24 mouse cellular contexts compared by ENCODE assay signal in genomic region chr10:123112056-123112786, GRCm38 (mm10). TPM values are rescaled to one million over a fixed set of nuclear protein-coding genes. Genes with fewer than 3 reads are reported as not detected.
DNase-seq lines count a peak whose midpoint lies in the region; ATAC-seq and TF ChIP-seq lines count a peak whose summit lies in the region.
"Had no signal": no experiment of that assay in that cellular context is flagged by ENCODE, and none has a peak within 500 bp of the region (broad histone marks: within the 10 kb centered on the region; RNA-seq: fewer than 3 reads in every experiment).

No protein-coding gene starts in this region.

- WGBS in liver, adult 2 months, result 62% methylated on average over 11 of the region's 11 CpGs
- 88% methylated on average over 11 of the region's 11 CpGs for WGBS in liver, embryonic 11.5 days
- 78% methylated on average over 11 of the region's 11 CpGs for WGBS in liver, postnatal 0 days (ENCODE audit: insufficient replicate concordance)
- WGBS in liver, embryonic 12.5 days (ENCODE audit: insufficient replicate concordance), result 85% methylated on average over 11 of the region's 11 CpGs

- no peak for ATAC-seq in liver, embryonic 11.5 days (replicated peaks; ENCODE audit: low FRiP score)
- peak; percentile 86 for ATAC-seq in liver, postnatal 0 days
- no peak for ATAC-seq in liver, embryonic 12.5 days
- ATAC-seq: activated CD4-positive, CD25-positive, alpha-beta regulatory T cell, adult 4 months; CD4-positive, CD25-positive, alpha-beta regulatory T cell, adult 4 months; forebrain, embryonic 13.5 days; forebrain, embryonic 15.5 days; Patski had no signal

- H3K27me3 ChIP-seq in liver, adult 2 months (ENCODE audit: control insufficient read depth, insufficient read depth, low read length), result no peaks in the 10 kb centered on the region
- H3K27me3 ChIP-seq in liver, embryonic 11.5 days (replicated peaks; ENCODE audit: control insufficient read depth, insufficient read depth, low read length), result no peaks in the 10 kb centered on the region
- H3K27me3 ChIP-seq in liver, postnatal 0 days (ENCODE audit: insufficient read depth, low read length), result no peaks in the 10 kb centered on the region
- no peaks in the 10 kb centered on the region for H3K27me3 ChIP-seq in liver, embryonic 12.5 days (replicated peaks)
- H3K27me3 ChIP-seq: CH12.LX; embryonic facial prominence, embryonic 12.5 days; forebrain, embryonic 13.5 days; forebrain, embryonic 15.5 days; Patski had no signal

- no peak for TF ChIP-seq POLR2A in liver, adult 2 months (IDR thresholded peaks at IDR 0.05; ENCODE audit: extremely low read depth, insufficient read depth, low read length)

- H3K4me1 ChIP-seq in liver, adult 2 months (ENCODE audit: control insufficient read depth, insufficient read depth, low read length), result peaks cover 3% of the 10 kb centered on the region; the same call in 1 of the 2 replicates
- H3K4me1 ChIP-seq in liver, embryonic 11.5 days (replicated peaks; ENCODE audit: control insufficient read depth, insufficient read depth, low read length), result no peaks in the 10 kb centered on the region
- 0 out of 2 replicates have a peak, but pooled peaks cover 3% of the 10 kb centered on the region for H3K4me1 ChIP-seq in liver, postnatal 0 days (ENCODE audit: insufficient read depth)
- no peaks in the 10 kb centered on the region for H3K4me1 ChIP-seq in liver, embryonic 12.5 days
- H3K4me1 ChIP-seq: embryonic facial prominence, embryonic 10.5 days; embryonic facial prominence, embryonic 12.5 days; forebrain, embryonic 15.5 days had no signal

- no peak for TF ChIP-seq CTCF in liver, adult 2 months (IDR thresholded peaks at IDR 0.05; ENCODE audit: low read depth, low read length)
- TF ChIP-seq CTCF in liver, postnatal 0 days (IDR thresholded peaks at IDR 0.05; ENCODE audit: low read depth), result no peak

- intact Hi-C loops in heart, postnatal 10 days (cut with DNase I), result no loop called here

- H3K79me2 ChIP-seq in liver, adult 2 months (ENCODE audit: control insufficient read depth, insufficient read depth, low read length), result no peaks in the 10 kb centered on the region; the same call in 1 of the 2 replicates

- H3K9me3 ChIP-seq in liver, embryonic 11.5 days (ENCODE audit: control insufficient read depth, low read length), result no peaks in the 10 kb centered on the region
- no peaks in the 10 kb centered on the region for H3K9me3 ChIP-seq in liver, postnatal 0 days (ENCODE audit: low read length)
- H3K9me3 ChIP-seq in liver, embryonic 12.5 days (replicated peaks), result no peaks in the 10 kb centered on the region
- H3K9me3 ChIP-seq: embryonic facial prominence, embryonic 10.5 days; embryonic facial prominence, embryonic 12.5 days; forebrain, embryonic 13.5 days; forebrain, embryonic 15.5 days; G1E had no signal

- peaks cover 32% of the 10 kb centered on the region for H3K36me3 ChIP-seq in liver, adult 2 months (ENCODE audit: control insufficient read depth, insufficient read depth, low read length)
- H3K36me3 ChIP-seq in liver, embryonic 11.5 days (ENCODE audit: control insufficient read depth, insufficient read depth, low read length), result peaks cover 21% of the 10 kb centered on the region
- H3K36me3 ChIP-seq in liver, postnatal 0 days (replicated peaks; ENCODE audit: insufficient read depth, low read length), result peaks cover 52% of the 10 kb centered on the region
- peaks cover 82% of the 10 kb centered on the region for H3K36me3 ChIP-seq in liver, embryonic 12.5 days

- H3K9ac ChIP-seq in liver, adult 2 months (ENCODE audit: low read depth, low read length), result no peak overlapping the region
- H3K9ac ChIP-seq in liver, embryonic 11.5 days (ENCODE audit: low read depth, low read length), result no peak overlapping the region
- H3K9ac ChIP-seq in liver, postnatal 0 days (replicated peaks), result no peak overlapping the region
- no peak overlapping the region for H3K9ac ChIP-seq in liver, embryonic 12.5 days
- H3K9ac ChIP-seq: embryonic facial prominence, embryonic 12.5 days; forebrain, embryonic 13.5 days; forebrain, embryonic 15.5 days had no signal

- no peak for TF ChIP-seq EP300 in liver, postnatal 0 days (IDR thresholded peaks at IDR 0.05; ENCODE audit: low read depth)

- no peak overlapping the region for H3K4me3 ChIP-seq in liver, adult 2 months (ENCODE audit: insufficient read depth, low read depth, low read length)
- H3K4me3 ChIP-seq in liver, embryonic 11.5 days (ENCODE audit: low read depth, low read length), result no peak overlapping the region
- no peak overlapping the region for H3K4me3 ChIP-seq in liver, postnatal 0 days (ENCODE audit: low read depth, low read length)
- H3K4me3 ChIP-seq in liver, embryonic 12.5 days, result no peak overlapping the region
- H3K4me3 ChIP-seq: embryonic facial prominence, embryonic 10.5 days; embryonic facial prominence, embryonic 12.5 days; forebrain, embryonic 13.5 days; forebrain, embryonic 15.5 days had no signal

- no peak overlapping the region for H3K27ac ChIP-seq in liver, adult 2 months (replicated peaks; ENCODE audit: insufficient read depth, low read depth, low read length)
- no peak overlapping the region for H3K27ac ChIP-seq in liver, embryonic 11.5 days (ENCODE audit: low read depth, low read length)
- H3K27ac ChIP-seq in liver, postnatal 0 days (ENCODE audit: low read depth), result no peak overlapping the region
- no peak overlapping the region for H3K27ac ChIP-seq in liver, embryonic 12.5 days
- H3K27ac ChIP-seq: embryonic facial prominence, embryonic 10.5 days; embryonic facial prominence, embryonic 12.5 days; forebrain, embryonic 13.5 days; forebrain, embryonic 15.5 days had no signal

- peak; percentile 61 for DNase-seq in heart, adult 11 months
- no peak for DNase-seq in heart, postnatal 10 days
- DNase-seq in liver, adult 2 months (ENCODE audit: extremely low read depth, low read depth, low spot score), result peak; percentile 57
- DNase-seq in liver, embryonic 11.5 days (ENCODE audit: low spot score), result no peak
- no peak for DNase-seq in liver, postnatal 0 days
- DNase-seq: adrenal gland, adult 8-10 months; adrenal gland, postnatal 14 days; adrenal gland, postnatal 36 days; B cell, adult 2 months; cerebellum, adult 11-12 months; cerebellum, adult 2 months; cerebellum, adult 9-10 months; cerebellum, postnatal 10 days; cerebellum, postnatal 25 days had no signal

- no peak overlapping the region for H3K4me2 ChIP-seq in liver, embryonic 11.5 days
- H3K4me2 ChIP-seq in liver, postnatal 0 days (ENCODE audit: low read depth, low read length), result no peak overlapping the region
- no peak overlapping the region for H3K4me2 ChIP-seq in liver, embryonic 12.5 days
- H3K4me2 ChIP-seq: embryonic facial prominence, embryonic 12.5 days; forebrain, embryonic 13.5 days; forebrain, embryonic 15.5 days had no signal

RNA-seq across cellular contexts. Expression of gene Mon2, which starts 35.9 kb away (rescaled TPM):
- total RNA-seq in heart, postnatal 10 days (2021), result 10 to 100 TPM; 49.0 to 53.1 TPM
- 51.8 and 58.1 TPM in 2 replicates for total RNA-seq in liver, adult 2 months (2014; rRNA removed)
- polyA plus RNA-seq in liver, adult 2 months (2012; rRNA removed), result 24.3 and 35.1 TPM in 2 replicates
- polyA plus RNA-seq in liver, embryonic 11.5 days (2014; fragmentation: Nextera tagmentation; extraction: Ambion mirVana), result 17.9 and 19.3 TPM in 2 replicates
- polyA plus RNA-seq in liver, postnatal 0 days (2015; fragmentation: Nextera tagmentation; extraction: Ambion mirVana), result 12.0 and 12.3 TPM in 2 replicates
- 19.8 and 19.9 TPM in 2 replicates for polyA plus RNA-seq in liver, embryonic 12.5 days (2016; fragmentation: Nextera tagmentation; extraction: Ambion mirVana)

Comparison
In these comparisons a context has a peak if more than half of its experiments do, and no peak if none do; other contexts are left out.
1. DNase-seq: peak in heart, adult 11 months (single experiment) and liver, adult 2 months (single experiment); none in heart, postnatal 10 days (0 of 2), liver, embryonic 11.5 days (single experiment) and liver, postnatal 0 days (single experiment).